Mouse (Mus musculus): ENCODE measurements around the gene Ddx49.

DNA sequence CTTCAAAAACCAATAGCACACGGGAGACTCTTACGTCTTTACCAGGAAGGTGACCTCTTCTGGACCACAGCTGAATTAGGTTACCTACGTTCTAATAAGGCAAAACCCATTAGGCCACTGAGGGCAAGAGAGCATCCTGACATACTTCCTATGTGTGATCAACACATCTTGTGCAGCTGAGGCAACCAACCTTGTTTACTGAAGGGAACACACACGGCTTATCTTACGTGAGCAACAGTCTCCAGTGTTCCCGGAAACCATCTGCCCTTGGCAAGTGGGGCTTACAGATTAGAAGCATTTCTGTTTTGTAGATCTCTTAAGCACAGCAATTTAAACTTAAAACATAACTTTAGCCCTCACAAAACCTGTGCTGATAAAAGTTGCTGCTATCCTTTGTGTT, 25.2 kb upstream of the Ddx49 start:
- TF ChIP-seq CTCF (IDR thresholded peaks at IDR 0.05; ENCODE audit: extremely low read depth, insufficient read length, insufficient replicate concordance, low read depth, low read length) (no peak), POLR2A (IDR thresholded peaks at IDR 0.05; ENCODE audit: low read depth, low read length) (no peak)
